Mouse (Mus musculus): ENCODE data around the gene Schip1. TPM values are rescaled to one million over a fixed set of nuclear protein-coding genes. Genes with fewer than 3 reads are reported as not detected.

Schip1 gene
- total and polyA plus RNA-seq, 2 experiments from 2014 or later: 108 to 157 TPM

GRCm38 (mm10) chr3:68201214-68201613, 136.6 kb downstream of the Schip1 start:
- no peak overlapping the region for H3K27ac ChIP-seq (ENCODE audit: low read depth, low read length)
- 12% methylated on average over 1 of the region's 1 CpGs for WGBS
- no peak for TF ChIP-seq CTCF (IDR thresholded peaks at IDR 0.05)
- DNase-seq (ENCODE audit: low spot score): peak; percentile 52
- H3K9me3 ChIP-seq (ENCODE audit: low read length): no peaks in the 10 kb centered on the region
- no peaks in the 10 kb centered on the region for H3K27me3 ChIP-seq (ENCODE audit: insufficient read depth, low read length)
- H3K4me2 ChIP-seq (ENCODE audit: low read depth, low read length, poor library complexity, severe bottlenecking): no peak overlapping the region
- H3K4me1 ChIP-seq (ENCODE audit: insufficient read depth, low read length): no peaks in the 10 kb centered on the region
- H3K36me3 ChIP-seq (ENCODE audit: insufficient read depth, low read length): no peaks in the 10 kb centered on the region
- ATAC-seq (ENCODE audit: low FRiP score): no peak
- H3K4me3 ChIP-seq (ENCODE audit: low read depth, low read length): no peak overlapping the region
- H3K9ac ChIP-seq (replicated peaks; ENCODE audit: low read length, poor library complexity, severe bottlenecking): no peak overlapping the region

DNA sequence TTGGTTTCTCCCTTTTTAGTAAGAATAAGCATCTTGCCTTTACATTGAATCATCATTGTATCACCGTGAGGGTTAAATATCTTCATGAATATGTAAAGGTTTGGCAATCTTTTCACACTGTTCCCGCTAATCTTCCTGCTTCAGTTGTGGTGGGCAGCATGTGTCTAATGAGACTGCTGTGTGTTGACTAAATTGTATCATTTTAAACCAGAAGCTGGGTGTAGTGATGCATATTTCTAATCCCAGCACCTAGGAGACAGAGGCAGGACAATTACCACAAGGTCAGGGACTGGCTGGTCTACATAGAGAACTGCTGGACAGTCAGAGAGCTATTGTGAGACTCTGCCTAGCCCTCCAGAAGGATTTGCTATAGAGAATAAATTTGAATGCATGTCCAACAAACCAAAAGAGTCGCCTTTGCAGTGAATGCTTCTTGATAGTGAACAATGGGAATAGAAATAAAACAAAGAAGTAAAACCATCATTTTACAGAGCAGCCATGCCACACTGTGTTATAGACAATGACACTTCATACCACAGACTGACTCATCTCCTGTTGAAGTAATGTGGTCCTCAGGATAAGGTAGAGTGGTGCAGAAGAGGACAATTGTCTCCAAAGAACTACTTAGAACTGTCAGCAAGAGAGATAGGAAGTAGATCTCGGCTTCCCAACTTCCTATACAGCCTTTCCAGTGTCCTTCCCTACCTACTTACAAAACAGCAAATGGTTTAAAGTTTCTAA, 137.7 kb downstream of the Schip1 start:
- Histone ChIP-seq H3K4me2 (ENCODE audit: low read depth, low read length, poor library complexity, severe bottlenecking) (no peak overlapping the region), H3K4me3 (ENCODE audit: low read depth, low read length) (no peak overlapping the region), H3K9ac (replicated peaks; ENCODE audit: low read length, poor library complexity, severe bottlenecking) (no peak overlapping the region), H3K27ac (ENCODE audit: low read depth, low read length) (no peak overlapping the region), H3K4me1 (ENCODE audit: insufficient read depth, low read length) (no peaks in the 10 kb centered on the region), H3K9me3 (ENCODE audit: low read length) (no peaks in the 10 kb centered on the region), H3K27me3 (ENCODE audit: insufficient read depth, low read length) (no peaks in the 10 kb centered on the region), H3K36me3 (ENCODE audit: insufficient read depth, low read length) (no peaks in the 10 kb centered on the region)
- DNase-seq (ENCODE audit: low spot score): no peak
- no peak for ATAC-seq (ENCODE audit: low FRiP score)
- TF ChIP-seq CTCF (IDR thresholded peaks at IDR 0.05): no peak
- WGBS: 25% methylated on average over 4 of the region's 4 CpGs

DNA sequence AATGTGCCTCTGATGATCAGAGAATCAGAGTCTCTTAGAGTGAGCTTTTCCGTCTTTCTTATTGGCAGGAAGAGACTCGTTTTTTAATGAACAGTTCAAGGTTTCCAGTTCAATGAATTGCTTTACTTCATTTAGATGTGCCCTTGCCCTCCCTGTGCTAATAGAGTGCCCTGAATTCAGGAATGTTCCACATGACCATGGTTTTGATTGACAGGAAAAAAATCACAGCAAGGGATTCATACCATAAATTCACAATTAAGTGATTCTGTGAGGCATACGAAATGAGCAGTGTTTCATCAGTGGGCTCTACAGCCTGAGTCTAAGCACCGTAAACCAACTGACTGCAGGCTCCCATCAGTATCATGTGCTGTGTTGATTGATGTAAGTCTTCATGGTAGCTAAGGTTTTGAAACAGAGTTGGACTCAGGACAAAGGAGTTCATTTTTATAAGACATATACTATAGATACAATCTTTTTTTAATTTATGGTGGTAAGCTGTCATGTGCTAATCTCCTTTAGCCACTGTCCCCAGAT, 139.4 kb downstream of the Schip1 start:
- H3K36me3 ChIP-seq (ENCODE audit: insufficient read depth, low read length): no peaks in the 10 kb centered on the region
- H3K4me3 ChIP-seq (ENCODE audit: low read depth, low read length): no peak overlapping the region
- H3K27me3 ChIP-seq (ENCODE audit: insufficient read depth, low read length): no peaks in the 10 kb centered on the region
- no peak overlapping the region for H3K9ac ChIP-seq (replicated peaks; ENCODE audit: low read length, poor library complexity, severe bottlenecking)
- WGBS: 61% methylated on average over 4 of the region's 4 CpGs
- no peak for TF ChIP-seq CTCF (IDR thresholded peaks at IDR 0.05)
- no peaks in the 10 kb centered on the region for H3K9me3 ChIP-seq (ENCODE audit: low read length)
- DNase-seq (ENCODE audit: low spot score) (no peak), ATAC-seq (ENCODE audit: low FRiP score) (no peak)
- no peak overlapping the region for H3K27ac ChIP-seq (ENCODE audit: low read depth, low read length)
- H3K4me2 ChIP-seq (ENCODE audit: low read depth, low read length, poor library complexity, severe bottlenecking): no peak overlapping the region
- H3K4me1 ChIP-seq (ENCODE audit: insufficient read depth, low read length): no peaks in the 10 kb centered on the region

GRCm38 (mm10) chr3:68210422-68210821, 145.8 kb downstream of the Schip1 start:
- H3K27ac ChIP-seq (ENCODE audit: low read depth, low read length): no peak overlapping the region
- no peaks in the 10 kb centered on the region for H3K4me1 ChIP-seq (ENCODE audit: insufficient read depth, low read length)
- H3K36me3 ChIP-seq (ENCODE audit: insufficient read depth, low read length): no peaks in the 10 kb centered on the region
- ATAC-seq (ENCODE audit: low FRiP score) (no peak), DNase-seq (ENCODE audit: low spot score) (no peak)
- WGBS: 71% methylated on average over 4 of the region's 4 CpGs
- no peak overlapping the region for H3K4me3 ChIP-seq (ENCODE audit: low read depth, low read length)
- no peaks in the 10 kb centered on the region for H3K27me3 ChIP-seq (ENCODE audit: insufficient read depth, low read length)
- H3K9me3 ChIP-seq (ENCODE audit: low read length): no peaks in the 10 kb centered on the region
- H3K9ac ChIP-seq (replicated peaks; ENCODE audit: low read length, poor library complexity, severe bottlenecking): no peak overlapping the region
- H3K4me2 ChIP-seq (ENCODE audit: low read depth, low read length, poor library complexity, severe bottlenecking): no peak overlapping the region
- no peak for TF ChIP-seq CTCF (IDR thresholded peaks at IDR 0.05)

GRCm38 (mm10) chr3:68221452-68221851, 156.8 kb downstream of the Schip1 start:
- Histone ChIP-seq H3K36me3 (ENCODE audit: insufficient read depth, low read length) (no peaks in the 10 kb centered on the region), H3K9me3 (ENCODE audit: low read length) (no peaks in the 10 kb centered on the region), H3K4me3 (ENCODE audit: low read depth, low read length) (no peak overlapping the region), H3K27me3 (ENCODE audit: insufficient read depth, low read length) (no peaks in the 10 kb centered on the region), H3K4me2 (ENCODE audit: low read depth, low read length, poor library complexity, severe bottlenecking) (no peak overlapping the region), H3K27ac (ENCODE audit: low read depth, low read length) (no peak overlapping the region), H3K4me1 (ENCODE audit: insufficient read depth, low read length) (0 out of 2 replicates have a peak, but pooled peaks cover 3% of the 10 kb centered on the region), H3K9ac (replicated peaks; ENCODE audit: low read length, poor library complexity, severe bottlenecking) (no peak overlapping the region)
- whole genome bisulfite sequencing: 96% methylated on average over 3 of the region's 3 CpGs
- TF ChIP-seq CTCF (IDR thresholded peaks at IDR 0.05): no peak
- DNase-seq (ENCODE audit: low spot score): no peak
- ATAC-seq (ENCODE audit: low FRiP score): no peak

DNA sequence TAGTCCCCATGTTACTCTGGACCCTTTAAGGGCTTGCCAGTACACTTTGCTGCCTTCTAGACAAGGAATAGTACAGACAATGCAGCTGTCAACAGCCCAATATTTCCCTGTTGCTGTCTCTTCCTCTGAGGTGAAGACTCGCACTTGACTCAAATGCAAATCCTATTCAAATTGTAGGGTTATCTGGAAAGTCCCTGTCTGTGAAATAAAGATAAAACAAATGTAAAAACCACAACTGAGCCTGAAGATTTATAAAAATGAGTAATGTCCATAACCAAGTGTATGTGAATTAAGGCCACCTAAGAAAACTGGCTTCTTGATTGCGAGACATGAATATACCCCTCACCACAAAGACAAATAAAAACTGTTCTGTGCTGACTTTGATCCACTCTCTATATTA, 175.3 kb downstream of the Schip1 start:
- Histone ChIP-seq H3K27ac (ENCODE audit: low read depth, low read length) (no peak overlapping the region), H3K4me3 (ENCODE audit: low read depth, low read length) (no peak overlapping the region), H3K36me3 (ENCODE audit: insufficient read depth, low read length) (no peaks in the 10 kb centered on the region), H3K9me3 (ENCODE audit: low read length) (no peaks in the 10 kb centered on the region), H3K27me3 (ENCODE audit: insufficient read depth, low read length) (no peaks in the 10 kb centered on the region), H3K4me2 (ENCODE audit: low read depth, low read length, poor library complexity, severe bottlenecking) (no peak overlapping the region), H3K9ac (replicated peaks; ENCODE audit: low read length, poor library complexity, severe bottlenecking) (no peak overlapping the region), H3K4me1 (ENCODE audit: insufficient read depth, low read length) (no peaks in the 10 kb centered on the region)
- DNase-seq (ENCODE audit: low spot score) (no peak), ATAC-seq (ENCODE audit: low FRiP score) (no peak)
- WGBS: 98% methylated on average over 2 of the region's 2 CpGs
- TF ChIP-seq CTCF (IDR thresholded peaks at IDR 0.05): no peak
